Comparison of ENCODE assay signal across 24 mouse cellular contexts in genomic region chr13:103700752-103701151, GRCm38 (mm10).
DNase-seq lines count a peak whose midpoint lies in the region; ATAC-seq and TF ChIP-seq lines count a peak whose summit lies in the region.
"Had no signal": no experiment of that assay in that cellular context is flagged by ENCODE, and none has a peak within 500 bp of the region (broad histone marks: within the 10 kb centered on the region; RNA-seq: fewer than 3 reads in every experiment).

No protein-coding gene starts in this region.

- H3K4me3 ChIP-seq in heart, postnatal 0 days (ENCODE audit: low read depth, low read length), result no peak overlapping the region
- no peak overlapping the region for H3K4me3 ChIP-seq in intestine, embryonic 15.5 days (replicated peaks)
- H3K4me3 ChIP-seq in intestine, postnatal 0 days (ENCODE audit: low read depth, low read length), result no peak overlapping the region
- H3K4me3 ChIP-seq in stomach, postnatal 0 days (ENCODE audit: low read depth, low read length), result no peak overlapping the region
- H3K4me3 ChIP-seq: forebrain, embryonic 10.5 days; forebrain, embryonic 13.5 days; hindbrain, embryonic 12.5 days; hindbrain, embryonic 15.5 days had no signal

- no peaks in the 10 kb centered on the region for H3K27me3 ChIP-seq in heart, postnatal 0 days (ENCODE audit: control insufficient read depth, insufficient read depth, low read length)
- H3K27me3 ChIP-seq in intestine, embryonic 15.5 days (replicated peaks), result no peaks in the 10 kb centered on the region
- H3K27me3 ChIP-seq in intestine, postnatal 0 days (replicated peaks; ENCODE audit: control insufficient read depth, insufficient read depth, low read length), result no peaks in the 10 kb centered on the region
- H3K27me3 ChIP-seq in stomach, postnatal 0 days (ENCODE audit: control insufficient read depth, insufficient read depth, low read length), result no peaks in the 10 kb centered on the region
- H3K27me3 ChIP-seq: forebrain, embryonic 13.5 days; hindbrain, embryonic 12.5 days; hindbrain, embryonic 15.5 days had no signal

- no peaks in the 10 kb centered on the region for H3K36me3 ChIP-seq in heart, postnatal 0 days (replicated peaks; ENCODE audit: control insufficient read depth, insufficient read depth, low read length)
- H3K36me3 ChIP-seq in intestine, embryonic 15.5 days, result no peaks in the 10 kb centered on the region
- H3K36me3 ChIP-seq in intestine, postnatal 0 days (ENCODE audit: control insufficient read depth, insufficient read depth), result no peaks in the 10 kb centered on the region
- H3K36me3 ChIP-seq in stomach, postnatal 0 days (ENCODE audit: control insufficient read depth, insufficient read depth, low read length), result no peaks in the 10 kb centered on the region
- H3K36me3 ChIP-seq: forebrain, embryonic 10.5 days; hindbrain, embryonic 12.5 days; hindbrain, embryonic 15.5 days had no signal

- H3K27ac ChIP-seq in heart, postnatal 0 days (ENCODE audit: low read depth), result no peak overlapping the region
- 0 out of 2 replicates have a peak overlapping the region, but pooled peaks have one; percentile 23 for H3K27ac ChIP-seq in intestine, embryonic 15.5 days
- H3K27ac ChIP-seq in intestine, postnatal 0 days (ENCODE audit: low read depth, low read length), result 0 out of 2 replicates have a peak overlapping the region, but pooled peaks have one; percentile 31
- H3K27ac ChIP-seq in stomach, postnatal 0 days (replicated peaks), result no peak overlapping the region
- H3K27ac ChIP-seq: forebrain, embryonic 10.5 days; forebrain, embryonic 13.5 days; hindbrain, embryonic 12.5 days; hindbrain, embryonic 15.5 days had no signal

- TF ChIP-seq EP300 in heart, postnatal 0 days (IDR thresholded peaks at IDR 0.05; ENCODE audit: low read depth), result no peak
- no peak for TF ChIP-seq EP300 in stomach, postnatal 0 days (optimal IDR thresholded peaks at IDR 0.05)

- no peak for TF ChIP-seq CTCF in heart, postnatal 0 days (IDR thresholded peaks at IDR 0.05; ENCODE audit: low read depth)
- TF ChIP-seq CTCF in intestine, postnatal 0 days (IDR thresholded peaks at IDR 0.05; ENCODE audit: low read depth), result no peak
- no peak for TF ChIP-seq CTCF in stomach, postnatal 0 days (IDR thresholded peaks at IDR 0.05; ENCODE audit: low read depth)

- no peak for DNase-seq in heart, postnatal 0 days (ENCODE audit: low spot score)
- no peak for DNase-seq in heart, adult 8-10 months (ENCODE audit: low spot score)
- no peak for DNase-seq in stomach, postnatal 0 days (ENCODE audit: low spot score)
- no peak for DNase-seq in testis, postnatal 14 days (ENCODE audit: low spot score)
- no peak for DNase-seq in layer of hippocampus, postnatal 25 days (ENCODE audit: extremely low spot score in 1 of 2, low spot score in 1 of 2)
- DNase-seq: adrenal gland, adult 8-10 months; adrenal gland, postnatal 25 days; cerebellum, adult 11-12 months; cerebellum, adult 9-10 months; cerebellum, postnatal 14 days; gastrocnemius, postnatal 10 days; gastrocnemius, postnatal 36 days; heart, adult 18-20 months; heart, postnatal 10 days; kidney, adult 11 months had no signal

- WGBS in heart, postnatal 0 days, result 71% methylated on average over 2 of the region's 2 CpGs
- 75% methylated on average over 2 of the region's 2 CpGs for WGBS in intestine, embryonic 15.5 days
- WGBS in intestine, postnatal 0 days, result 40% methylated on average over 2 of the region's 2 CpGs
- 72% methylated on average over 2 of the region's 2 CpGs for WGBS in stomach, postnatal 0 days

- 0 out of 2 replicates have a peak overlapping the region, but pooled peaks have one; percentile 5 for H3K9ac ChIP-seq in heart, postnatal 0 days (replicated peaks; ENCODE audit: low read depth, low read length)
- no peak overlapping the region for H3K9ac ChIP-seq in intestine, embryonic 15.5 days
- no peak overlapping the region for H3K9ac ChIP-seq in intestine, postnatal 0 days (ENCODE audit: low read depth, low read length)
- H3K9ac ChIP-seq in stomach, postnatal 0 days (ENCODE audit: low read length), result no peak overlapping the region; the same call in 1 of the 2 replicates
- H3K9ac ChIP-seq: forebrain, embryonic 13.5 days; hindbrain, embryonic 12.5 days; hindbrain, embryonic 15.5 days had no signal

- peaks cover 5% of the 10 kb centered on the region; the same call in 1 of the 2 replicates for H3K4me1 ChIP-seq in heart, postnatal 0 days (ENCODE audit: control insufficient read depth, insufficient read depth)
- H3K4me1 ChIP-seq in intestine, embryonic 15.5 days (replicated peaks), result peaks cover 3% of the 10 kb centered on the region; the same call in 1 of the 2 replicates
- H3K4me1 ChIP-seq in intestine, postnatal 0 days (replicated peaks; ENCODE audit: control insufficient read depth, insufficient read depth, low read length), result no peaks in the 10 kb centered on the region
- H3K4me1 ChIP-seq in stomach, postnatal 0 days (replicated peaks; ENCODE audit: control insufficient read depth, insufficient read depth), result no peaks in the 10 kb centered on the region
- H3K4me1 ChIP-seq: hindbrain, embryonic 12.5 days had no signal

- no peak overlapping the region for H3K4me2 ChIP-seq in heart, postnatal 0 days (ENCODE audit: low read depth, low read length)
- no peak overlapping the region for H3K4me2 ChIP-seq in intestine, embryonic 15.5 days (replicated peaks)
- 0 out of 2 replicates have a peak overlapping the region, but pooled peaks have one; percentile 18 for H3K4me2 ChIP-seq in intestine, postnatal 0 days (replicated peaks; ENCODE audit: low read depth)
- H3K4me2 ChIP-seq in stomach, postnatal 0 days (replicated peaks; ENCODE audit: low read depth), result no peak overlapping the region
- H3K4me2 ChIP-seq: forebrain, embryonic 13.5 days; heart, embryonic 11.5 days; hindbrain, embryonic 12.5 days; hindbrain, embryonic 15.5 days had no signal

- no peak for ATAC-seq in heart, postnatal 0 days (ENCODE audit: insufficient read depth, low read depth)
- peak; percentile 87 for ATAC-seq in intestine, embryonic 15.5 days
- ATAC-seq in intestine, postnatal 0 days, result peak; percentile 77
- peak; percentile 50; the same call in 1 of the 2 replicates for ATAC-seq in stomach, postnatal 0 days (ENCODE audit: low FRiP score, low TSS enrichment)
- ATAC-seq: CD4-positive, CD25-positive, alpha-beta regulatory T cell, adult 4 months; forebrain, embryonic 13.5 days; forebrain, embryonic 16.5 days had no signal

- no peaks in the 10 kb centered on the region for H3K9me3 ChIP-seq in heart, postnatal 0 days (replicated peaks; ENCODE audit: control insufficient read depth, low read length)
- no peaks in the 10 kb centered on the region for H3K9me3 ChIP-seq in intestine, embryonic 15.5 days
- no peaks in the 10 kb centered on the region for H3K9me3 ChIP-seq in intestine, postnatal 0 days (ENCODE audit: control insufficient read depth)
- no peaks in the 10 kb centered on the region for H3K9me3 ChIP-seq in stomach, postnatal 0 days (ENCODE audit: control insufficient read depth, low read length)
- H3K9me3 ChIP-seq: forebrain, embryonic 10.5 days; forebrain, embryonic 13.5 days; hindbrain, embryonic 12.5 days; hindbrain, embryonic 15.5 days had no signal

Comparison
In these comparisons a context has a peak if more than half of its experiments do, and no peak if none do; other contexts are left out.
1. H3K27ac ChIP-seq: peak in intestine, embryonic 15.5 days (single experiment) and intestine, postnatal 0 days (single experiment); none in heart, postnatal 0 days (single experiment) and stomach, postnatal 0 days (single experiment).